Mouse (Mus musculus) midbrain, embryonic 14.5 days (tissue): ENCODE measurements around the gene Nrde2. TPM values are rescaled to one million over a fixed set of nuclear protein-coding genes. Genes with fewer than 3 reads are reported as not detected.

ENCODE experiments used
- ATAC-seq: fragments of 200-750 bp; cut with Nextera tagmentation; 2 replicates; pipeline ENCODE4 v1.8.0; 2017; ENCODE audit warnings: moderate number of reproducible peaks, moderate library complexity; ENCODE audit not compliant: low FRiP score, low TSS enrichment
- DNase-seq: peaks from one replicate; pipeline ENCODE4 v3.0.0-alpha.2; 2015
- H3K27ac ChIP-seq: fragments of 300-500 bp; sonication (generic); replicated peaks from 2 replicates; pipeline ENCODE4 v1.5.1; 2014; ENCODE audit warnings: mild to moderate bottlenecking, low read depth, low read length, moderate library complexity
- H3K27me3 ChIP-seq: fragments of 300-500 bp; sonication (generic); 2 replicates; pipeline ENCODE4 v1.6.1; 2014; ENCODE audit warnings: low read length, control low read depth, mixed read lengths; ENCODE audit not compliant: control insufficient read depth, insufficient read depth
- H3K36me3 ChIP-seq: fragments of 300-500 bp; sonication (generic); 2 replicates; pipeline ENCODE4 v1.6.1; 2014; ENCODE audit warnings: low read length, control low read depth; ENCODE audit not compliant: control insufficient read depth, insufficient read depth
- H3K4me1 ChIP-seq: fragments of 300-500 bp; sonication (generic); 2 replicates; pipeline ENCODE4 v1.6.1; 2014; ENCODE audit warnings: mild to moderate bottlenecking, antibody characterized with exemption, low read length, control low read depth; ENCODE audit not compliant: control insufficient read depth, insufficient read depth
- H3K4me2 ChIP-seq: fragments of 300-500 bp; sonication (generic); 2 replicates; pipeline ENCODE4 v1.6.1; 2014; ENCODE audit warnings: mild to moderate bottlenecking, low read length, moderate library complexity
- H3K4me3 ChIP-seq: fragments of 300-500 bp; sonication (generic); replicated peaks from 2 replicates; pipeline ENCODE4 v1.5.1; 2014; ENCODE audit warnings: low read depth, low read length
- H3K9ac ChIP-seq: fragments of 300-500 bp; sonication (generic); replicated peaks from 2 replicates; pipeline ENCODE4 v1.6.1; 2014; ENCODE audit warnings: mild to moderate bottlenecking, low read length, moderate library complexity
- H3K9me3 ChIP-seq: fragments of 300-500 bp; sonication (generic); 2 replicates; pipeline ENCODE4 v1.6.1; 2016; ENCODE audit warnings: low read length, control low read depth, mixed read lengths; ENCODE audit not compliant: control insufficient read depth
- WGBS: fragments of 180-500 bp; shearing (Covaris S2); extraction: QIAGEN DNeasy Blood & Tissue Kit; methylation state at CpG from one replicate; pipeline ENCODE4 v1.1.7; 2014; 5-methylcytosine and 5-hydroxymethylcytosine counted together
- polyA plus RNA-seq: library from polyadenylated mRNA; unstranded; fragments of >200 nt; fragmentation: Nextera tagmentation; extraction: Ambion mirVana; gene quantifications from 2 replicates; pipeline ENCODE4 v1.2.1, GENCODE M21; 2014

Gene Nrde2
- polyA plus RNA-seq, 1 experiment from 2014 or later: 14.1 TPM

DNA sequence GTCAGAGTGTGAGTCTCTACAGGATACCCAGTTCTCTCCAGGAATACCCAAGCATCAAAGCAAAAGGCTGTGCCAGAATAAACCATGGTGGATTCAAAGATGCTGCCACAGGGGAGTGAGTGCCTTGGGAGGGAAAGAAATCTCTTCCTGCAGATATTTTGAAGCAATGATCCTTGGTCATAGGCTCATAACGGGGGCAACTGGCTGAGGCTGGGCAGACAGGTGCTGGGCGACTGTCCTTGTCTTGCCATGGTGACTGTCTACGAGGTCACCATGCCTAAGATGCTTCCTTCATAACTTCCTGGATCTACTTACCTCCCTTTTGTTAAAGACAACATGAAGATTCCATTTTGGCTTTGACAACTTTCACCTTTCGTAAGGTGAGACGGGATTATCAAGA lies 54.9 kb downstream of the Nrde2 start:
- DNase-seq (no peak), ATAC-seq (no peak)
- H3K4me2 ChIP-seq: no peak overlapping the region
- H3K4me1 ChIP-seq: no peaks in the 10 kb centered on the region
- no peak overlapping the region for H3K4me3 ChIP-seq
- H3K27me3 ChIP-seq: no peaks in the 10 kb centered on the region
- no peak overlapping the region for H3K27ac ChIP-seq
- H3K36me3 ChIP-seq: no peaks in the 10 kb centered on the region
- WGBS: 91% methylated on average over 5 of the region's 5 CpGs
- no peak overlapping the region for H3K9ac ChIP-seq
- H3K9me3 ChIP-seq: no peaks in the 10 kb centered on the region

DNA sequence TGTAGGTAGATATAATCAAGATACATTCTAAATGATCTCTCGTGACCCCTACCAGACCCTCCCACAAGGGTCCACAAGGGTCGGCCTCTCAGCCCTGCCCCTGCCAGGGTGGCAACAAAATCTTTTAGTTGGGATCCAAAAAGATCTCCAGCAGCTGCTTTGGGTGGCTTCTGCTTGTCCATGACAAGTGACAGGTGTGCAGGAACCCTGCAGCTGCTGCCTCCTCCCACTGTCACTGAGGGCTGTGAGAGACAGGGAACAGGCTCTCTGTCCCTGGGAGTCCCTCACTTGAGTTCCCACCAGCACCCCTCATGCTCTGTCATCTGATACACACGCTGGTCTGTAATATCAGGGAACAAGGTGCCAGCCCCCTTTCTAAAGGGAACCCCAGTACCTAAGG lies 57.8 kb downstream of the Nrde2 start:
- DNase-seq: no peak
- H3K9me3 ChIP-seq: no peaks in the 10 kb centered on the region
- H3K4me1 ChIP-seq: no peaks in the 10 kb centered on the region
- no peak for ATAC-seq
- H3K27me3 ChIP-seq: no peaks in the 10 kb centered on the region
- no peak overlapping the region for H3K9ac ChIP-seq
- H3K36me3 ChIP-seq: no peaks in the 10 kb centered on the region
- 71% methylated on average over 3 of the region's 3 CpGs for WGBS
- H3K4me3 ChIP-seq: no peak overlapping the region
- no peak overlapping the region for H3K4me2 ChIP-seq
- H3K27ac ChIP-seq: no peak overlapping the region

GRCm38 (mm10) chr12:100100707-100101030 lies 58.8 kb downstream of the Nrde2 start:
- Histone ChIP-seq H3K9ac (no peak overlapping the region), H3K4me1 (no peaks in the 10 kb centered on the region), H3K27ac (no peak overlapping the region), H3K4me3 (no peak overlapping the region), H3K9me3 (no peaks in the 10 kb centered on the region), H3K27me3 (no peaks in the 10 kb centered on the region), H3K36me3 (no peaks in the 10 kb centered on the region), H3K4me2 (no peak overlapping the region)
- DNase-seq (no peak), ATAC-seq (no peak)
- 45% methylated on average over 3 of the region's 3 CpGs for WGBS

DNA sequence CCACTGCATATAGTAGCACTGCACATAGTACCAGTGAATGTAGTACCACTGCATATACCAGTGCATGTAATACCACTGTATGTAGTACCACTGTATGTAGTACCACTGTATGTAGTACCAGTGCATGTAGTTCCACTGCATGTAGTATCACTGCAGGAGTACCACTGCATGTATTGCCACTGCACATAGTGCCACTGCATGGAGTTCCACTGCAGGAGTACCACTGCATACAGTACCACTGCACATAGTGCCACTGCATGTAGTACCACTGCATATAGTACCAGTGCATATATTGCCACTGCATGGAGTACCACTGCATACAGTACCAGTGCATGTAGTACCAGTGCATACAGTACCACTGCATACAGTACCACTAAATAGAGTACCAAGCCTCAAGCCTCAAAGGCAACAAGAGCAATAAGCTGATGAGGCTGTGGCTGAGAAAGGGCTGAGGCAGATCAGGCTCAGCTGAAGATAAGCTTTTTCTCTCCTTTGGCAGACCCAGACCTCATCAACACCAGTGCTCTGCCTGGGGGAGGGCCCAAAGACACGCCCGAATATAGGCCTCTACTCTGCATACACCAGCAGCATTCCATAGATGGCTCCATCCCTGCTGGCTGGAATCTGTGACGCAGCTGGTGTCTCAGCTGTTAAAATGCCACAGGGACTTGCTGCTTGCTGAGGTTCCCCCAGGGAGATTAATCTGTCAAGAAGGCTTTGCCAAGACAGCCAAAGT lies 59.3 kb downstream of the Nrde2 start:
- peak; percentile 34; the same call in 1 of the 2 replicates for ATAC-seq
- Histone ChIP-seq H3K9ac (no peak overlapping the region), H3K4me1 (no peaks in the 10 kb centered on the region), H3K27me3 (no peaks in the 10 kb centered on the region), H3K9me3 (no peaks in the 10 kb centered on the region), H3K4me2 (no peak overlapping the region), H3K27ac (no peak overlapping the region), H3K4me3 (no peak overlapping the region), H3K36me3 (no peaks in the 10 kb centered on the region)
- peak; percentile 42 for DNase-seq
- 55% methylated on average over 3 of the region's 3 CpGs for WGBS

DNA sequence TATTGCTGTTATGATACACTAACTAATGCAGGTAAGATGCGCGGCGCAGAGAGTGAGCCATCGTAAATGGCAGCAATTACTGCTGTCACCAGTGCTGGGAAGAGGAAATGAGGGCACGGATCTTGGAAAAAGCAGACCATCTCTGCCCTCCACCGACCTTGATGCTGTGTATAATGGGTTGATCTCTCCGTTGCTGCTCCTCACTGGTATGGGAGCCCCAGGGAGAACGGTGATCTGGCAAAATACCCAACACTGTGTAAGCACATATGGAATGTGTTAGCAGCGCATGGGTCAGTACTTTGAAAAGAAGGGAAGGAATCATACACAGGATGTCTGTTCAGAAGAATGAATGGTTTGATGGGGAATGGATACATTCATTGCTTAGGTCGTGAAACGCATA lies 66.4 kb downstream of the Nrde2 start:
- H3K9ac ChIP-seq: no peak overlapping the region
- H3K27me3 ChIP-seq: no peaks in the 10 kb centered on the region
- no peak overlapping the region for H3K27ac ChIP-seq
- DNase-seq: no peak
- H3K4me3 ChIP-seq: no peak overlapping the region
- no peaks in the 10 kb centered on the region for H3K4me1 ChIP-seq
- no peaks in the 10 kb centered on the region for H3K36me3 ChIP-seq
- H3K9me3 ChIP-seq: no peaks in the 10 kb centered on the region
- no peak overlapping the region for H3K4me2 ChIP-seq
- WGBS: 92% methylated on average over 11 of the region's 11 CpGs
- ATAC-seq: no peak

- Histone ChIP-seq H3K4me1 (no peaks in the 10 kb centered on the region), H3K36me3 (no peaks in the 10 kb centered on the region), H3K27me3 (no peaks in the 10 kb centered on the region), H3K9me3 (no peaks in the 10 kb centered on the region), H3K27ac (no peak overlapping the region), H3K4me2 (no peak overlapping the region), H3K4me3 (no peak overlapping the region), H3K9ac (no peak overlapping the region)
- no peak for ATAC-seq
- 89% methylated on average over 4 of the region's 4 CpGs for WGBS
- DNase-seq: no peak
Measured at GRCm38 (mm10) chr12:100090750-100091149, 68.7 kb downstream of the Nrde2 start.

DNA sequence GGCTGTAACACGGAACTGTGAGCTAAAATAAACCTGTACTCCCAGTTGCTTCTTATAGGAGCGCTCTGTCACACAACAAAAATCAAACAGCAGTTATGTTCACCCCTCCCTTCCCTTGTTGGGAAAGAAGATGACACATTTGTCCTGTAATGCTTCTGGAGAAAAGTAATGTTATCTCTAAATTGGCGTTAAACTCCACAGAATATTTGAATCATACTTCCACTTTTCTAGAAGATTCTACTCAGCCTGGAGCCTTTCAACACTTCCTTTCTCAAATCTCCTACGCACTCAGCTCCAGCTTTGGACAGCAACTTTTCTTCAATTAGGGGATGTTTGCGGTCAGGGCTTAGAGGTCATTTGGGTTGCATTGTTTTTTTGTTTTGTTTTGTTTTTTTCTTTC lies 70.2 kb downstream of the Nrde2 start:
- WGBS: 90% methylated on average over 5 of the region's 5 CpGs
- Histone ChIP-seq H3K27me3 (no peaks in the 10 kb centered on the region), H3K9me3 (no peaks in the 10 kb centered on the region), H3K36me3 (no peaks in the 10 kb centered on the region), H3K4me3 (no peak overlapping the region), H3K9ac (no peak overlapping the region), H3K4me1 (no peaks in the 10 kb centered on the region), H3K27ac (no peak overlapping the region), H3K4me2 (no peak overlapping the region)
- DNase-seq (no peak), ATAC-seq (no peak)

- ATAC-seq: no peak
- H3K9me3 ChIP-seq: no peaks in the 10 kb centered on the region
- H3K4me2 ChIP-seq: no peak overlapping the region
- no peak overlapping the region for H3K9ac ChIP-seq
- H3K4me1 ChIP-seq: no peaks in the 10 kb centered on the region
- H3K36me3 ChIP-seq: no peaks in the 10 kb centered on the region
- DNase-seq: no peak
- H3K27ac ChIP-seq: no peak overlapping the region
- H3K4me3 ChIP-seq: no peak overlapping the region
- no peaks in the 10 kb centered on the region for H3K27me3 ChIP-seq
- WGBS: 83% methylated on average over 3 of the region's 3 CpGs
Measured at GRCm38 (mm10) chr12:100088026-100088425, 71.4 kb downstream of the Nrde2 start.

- ATAC-seq (no peak), DNase-seq (no peak)
- Histone ChIP-seq H3K36me3 (no peaks in the 10 kb centered on the region), H3K9ac (no peak overlapping the region), H3K4me3 (no peak overlapping the region), H3K27me3 (no peaks in the 10 kb centered on the region), H3K4me1 (no peaks in the 10 kb centered on the region), H3K4me2 (no peak overlapping the region), H3K27ac (no peak overlapping the region), H3K9me3 (no peaks in the 10 kb centered on the region)
- 80% methylated on average over 8 of the region's 8 CpGs for WGBS
Measured at GRCm38 (mm10) chr12:100079636-100080286, 79.7 kb downstream of the Nrde2 start.
